13 mouse cellular contexts compared by ENCODE assay signal in the genomic region with DNA sequence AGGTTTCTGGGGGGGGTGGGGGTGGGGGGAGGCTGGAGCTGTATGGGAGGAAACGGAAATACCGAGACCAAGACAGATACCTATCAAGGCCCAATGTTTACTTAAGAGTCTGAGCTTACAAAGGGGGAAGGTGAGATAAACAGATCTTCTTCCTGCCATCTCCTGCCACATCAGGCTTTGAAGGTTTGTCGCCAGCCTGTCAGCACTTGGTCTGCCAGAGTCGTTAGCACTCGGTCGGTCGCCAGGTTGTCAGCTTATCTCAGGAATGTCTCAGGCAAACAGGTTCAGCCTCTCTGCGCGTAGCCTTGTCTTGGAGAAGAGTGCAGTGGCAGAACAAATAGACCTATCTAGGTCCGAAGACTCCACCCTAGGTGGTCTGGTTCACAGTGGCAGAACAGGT. TPM values are rescaled to one million over a fixed set of nuclear protein-coding genes. Genes with fewer than 3 reads are reported as not detected.
A peak's percentile ranks its signal among the peaks of the same experiment; 100 is the strongest.
DNase-seq lines count a peak whose midpoint lies in the region; ATAC-seq and TF ChIP-seq lines count a peak whose summit lies in the region.
"Had no signal": no experiment of that assay in that cellular context is flagged by ENCODE, and none has a peak within 500 bp of the region (broad histone marks: within the 10 kb centered on the region; RNA-seq: fewer than 3 reads in every experiment).

No protein-coding gene starts in this region.

- peak overlapping the region; percentile 44; the same call in 1 of the 2 replicates for H3K9ac ChIP-seq in heart, embryonic 13.5 days
- H3K9ac ChIP-seq in ES-Bruce4 (ENCODE audit: low read depth, poor library complexity, severe bottlenecking), result no peak overlapping the region
- no peak overlapping the region for H3K9ac ChIP-seq in intestine, postnatal 0 days (ENCODE audit: low read depth, low read length)
- H3K9ac ChIP-seq in forebrain, embryonic 14.5 days (ENCODE audit: low read length), result no peak overlapping the region
- no peak overlapping the region for H3K9ac ChIP-seq in midbrain, embryonic 14.5 days (replicated peaks; ENCODE audit: low read length)
- H3K9ac ChIP-seq in forebrain, postnatal 0 days, result no peak overlapping the region
- H3K9ac ChIP-seq: midbrain, embryonic 13.5 days had no signal

- peak overlapping the region; percentile 14; the same call in 1 of the 2 replicates for H3K4me3 ChIP-seq in heart, embryonic 13.5 days
- H3K4me3 ChIP-seq in ES-Bruce4 (ENCODE audit: low read depth, low read length), result peak overlapping the region; percentile 32
- 0 out of 2 replicates have a peak overlapping the region, but pooled peaks have one; percentile 1 for H3K4me3 ChIP-seq in intestine, postnatal 0 days (ENCODE audit: low read depth, low read length)
- no peak overlapping the region for H3K4me3 ChIP-seq in macrophage (ENCODE audit: inconsistent target)
- H3K4me3 ChIP-seq in forebrain, embryonic 14.5 days (ENCODE audit: low read depth, low read length), result no peak overlapping the region
- no peak overlapping the region for H3K4me3 ChIP-seq in midbrain, embryonic 14.5 days (replicated peaks; ENCODE audit: low read depth, low read length)
- H3K4me3 ChIP-seq in forebrain, postnatal 0 days (ENCODE audit: low read depth, low read length), result no peak overlapping the region
- H3K4me3 ChIP-seq: midbrain, embryonic 13.5 days had no signal

- peaks cover 38% of the 10 kb centered on the region for H3K79me2 ChIP-seq in macrophage (ENCODE audit: inconsistent target)

- 4% methylated on average over 10 of the region's 10 CpGs for WGBS in heart, embryonic 13.5 days
- WGBS in intestine, postnatal 0 days, result 16% methylated on average over 10 of the region's 10 CpGs
- WGBS in macrophage (ENCODE audit: missing documents), result 53% methylated on average over 10 of the region's 10 CpGs
- WGBS in forebrain, embryonic 14.5 days, result 54% methylated on average over 10 of the region's 10 CpGs
- 71% methylated on average over 10 of the region's 10 CpGs for WGBS in midbrain, embryonic 14.5 days
- WGBS in forebrain, postnatal 0 days, result 58% methylated on average over 10 of the region's 10 CpGs

- peaks cover 21% of the 10 kb centered on the region for H3K27me3 ChIP-seq in heart, embryonic 13.5 days (replicated peaks)
- peaks cover 1% of the 10 kb centered on the region; the same call in 1 of the 2 replicates for H3K27me3 ChIP-seq in ES-Bruce4 (ENCODE audit: control insufficient read depth, insufficient read depth, low read length, poor library complexity, severe bottlenecking)
- H3K27me3 ChIP-seq in intestine, postnatal 0 days (replicated peaks; ENCODE audit: control insufficient read depth, insufficient read depth, low read length), result peaks cover 8% of the 10 kb centered on the region
- H3K27me3 ChIP-seq in forebrain, embryonic 14.5 days (replicated peaks; ENCODE audit: control insufficient read depth, insufficient read depth, low read length), result peaks cover 12% of the 10 kb centered on the region
- H3K27me3 ChIP-seq in midbrain, embryonic 14.5 days (ENCODE audit: control insufficient read depth, insufficient read depth, low read length), result peaks cover 16% of the 10 kb centered on the region
- peaks cover 7% of the 10 kb centered on the region for H3K27me3 ChIP-seq in forebrain, postnatal 0 days (ENCODE audit: insufficient read depth, low read length)

- peaks cover 16% of the 10 kb centered on the region for H3K4me1 ChIP-seq in heart, embryonic 13.5 days
- peaks cover 4% of the 10 kb centered on the region for H3K4me1 ChIP-seq in ES-Bruce4 (ENCODE audit: control insufficient read depth, insufficient read depth, low read length)
- peaks cover 2% of the 10 kb centered on the region; the same call in 1 of the 2 replicates for H3K4me1 ChIP-seq in intestine, postnatal 0 days (replicated peaks; ENCODE audit: control insufficient read depth, insufficient read depth, low read length)
- 0 out of 2 replicates have a peak, but pooled peaks cover 3% of the 10 kb centered on the region for H3K4me1 ChIP-seq in forebrain, embryonic 14.5 days (ENCODE audit: control insufficient read depth, insufficient read depth, low read length)
- peaks cover 4% of the 10 kb centered on the region; the same call in 1 of the 2 replicates for H3K4me1 ChIP-seq in midbrain, embryonic 14.5 days (ENCODE audit: control insufficient read depth, insufficient read depth, low read length)
- H3K4me1 ChIP-seq in forebrain, postnatal 0 days (ENCODE audit: insufficient read depth), result no peaks in the 10 kb centered on the region

- DNase-seq in heart, adult 9 months (ENCODE audit: low spot score in 2 of 2), result no peak
- DNase-seq in forebrain, embryonic 14.5 days (ENCODE audit: low spot score), result no peak
- DNase-seq in midbrain, embryonic 14.5 days, result no peak
- DNase-seq in forebrain, postnatal 0 days, result no peak
- DNase-seq: cerebellum, adult 11-12 months; gastrocnemius, postnatal 10 days; kidney, adult 2 months had no signal

- no peak for ATAC-seq in heart, embryonic 13.5 days (ENCODE audit: extremely low read depth, insufficient number of reproducible peaks, low FRiP score, low TSS enrichment)
- no peak for ATAC-seq in intestine, postnatal 0 days
- no peak for ATAC-seq in forebrain, embryonic 14.5 days
- no peak for ATAC-seq in midbrain, embryonic 14.5 days (ENCODE audit: low FRiP score, low TSS enrichment)
- ATAC-seq in forebrain, postnatal 0 days, result no peak
- ATAC-seq: midbrain, embryonic 13.5 days had no signal

- no peaks in the 10 kb centered on the region for H3K36me3 ChIP-seq in heart, embryonic 13.5 days
- no peaks in the 10 kb centered on the region for H3K36me3 ChIP-seq in ES-Bruce4 (ENCODE audit: control insufficient read depth, insufficient read depth, low read length, poor library complexity, severe bottlenecking)
- H3K36me3 ChIP-seq in intestine, postnatal 0 days (ENCODE audit: control insufficient read depth, insufficient read depth), result no peaks in the 10 kb centered on the region; the same call in 1 of the 2 replicates
- peaks cover 13% of the 10 kb centered on the region; the same call in 1 of the 2 replicates for H3K36me3 ChIP-seq in macrophage (ENCODE audit: inconsistent target)
- no peaks in the 10 kb centered on the region for H3K36me3 ChIP-seq in forebrain, embryonic 14.5 days (ENCODE audit: control insufficient read depth, insufficient read depth, low read length)
- H3K36me3 ChIP-seq in midbrain, embryonic 14.5 days (ENCODE audit: control insufficient read depth, insufficient read depth, low read length), result no peaks in the 10 kb centered on the region
- H3K36me3 ChIP-seq in forebrain, postnatal 0 days (ENCODE audit: insufficient read depth), result no peaks in the 10 kb centered on the region
- H3K36me3 ChIP-seq: midbrain, embryonic 13.5 days had no signal

- H3K9me3 ChIP-seq in heart, embryonic 13.5 days, result no peaks in the 10 kb centered on the region
- H3K9me3 ChIP-seq in ES-Bruce4 (replicated peaks; ENCODE audit: control insufficient read depth, insufficient read depth, low read length, poor library complexity, severe bottlenecking), result no peaks in the 10 kb centered on the region; the same call in 1 of the 2 replicates
- H3K9me3 ChIP-seq in intestine, postnatal 0 days (ENCODE audit: control insufficient read depth), result no peaks in the 10 kb centered on the region
- no peaks in the 10 kb centered on the region for H3K9me3 ChIP-seq in forebrain, embryonic 14.5 days (replicated peaks; ENCODE audit: control insufficient read depth, low read length)
- H3K9me3 ChIP-seq in midbrain, embryonic 14.5 days (ENCODE audit: control insufficient read depth, low read length), result no peaks in the 10 kb centered on the region
- H3K9me3 ChIP-seq in forebrain, postnatal 0 days (ENCODE audit: low read length), result no peaks in the 10 kb centered on the region

- 0 out of 2 replicates have a peak, but pooled peaks have one; percentile 14 for TF ChIP-seq EP300 in ES-Bruce4 (IDR thresholded peaks at IDR 0.05; ENCODE audit: insufficient read depth, low read depth, low read length)

- no peak for TF ChIP-seq POLR2A in ES-Bruce4 (IDR thresholded peaks at IDR 0.05; ENCODE audit: insufficient read depth, low read length)

- peak overlapping the region; percentile 43 for H3K4me2 ChIP-seq in heart, embryonic 13.5 days
- H3K4me2 ChIP-seq in intestine, postnatal 0 days (replicated peaks; ENCODE audit: low read depth), result peak overlapping the region; percentile 35
- no peak overlapping the region for H3K4me2 ChIP-seq in forebrain, embryonic 14.5 days (ENCODE audit: low read length)
- H3K4me2 ChIP-seq in midbrain, embryonic 14.5 days (ENCODE audit: low read length), result no peak overlapping the region
- no peak overlapping the region for H3K4me2 ChIP-seq in forebrain, postnatal 0 days (ENCODE audit: low read depth)
- H3K4me2 ChIP-seq: midbrain, embryonic 13.5 days had no signal

- no peak for TF ChIP-seq CTCF in ES-Bruce4 (IDR thresholded peaks at IDR 0.05; ENCODE audit: low read depth, low read length)
- TF ChIP-seq CTCF in intestine, postnatal 0 days (IDR thresholded peaks at IDR 0.05; ENCODE audit: low read depth), result no peak
- no peak for TF ChIP-seq CTCF in forebrain, postnatal 0 days (IDR thresholded peaks at IDR 0.05; ENCODE audit: low read depth)

- no peak overlapping the region for H3K27ac ChIP-seq in heart, embryonic 13.5 days (replicated peaks)
- H3K27ac ChIP-seq in ES-Bruce4 (ENCODE audit: insufficient read depth, low read length) (no peak overlapping the region), macrophage (peak overlapping the region; percentile 97)
- H3K27ac ChIP-seq in intestine, postnatal 0 days (ENCODE audit: low read depth, low read length), result no peak overlapping the region
- H3K27ac ChIP-seq in forebrain, embryonic 14.5 days (ENCODE audit: low read depth, low read length), result no peak overlapping the region
- no peak overlapping the region for H3K27ac ChIP-seq in midbrain, embryonic 14.5 days (replicated peaks; ENCODE audit: low read depth, low read length)
- H3K27ac ChIP-seq in forebrain, postnatal 0 days (ENCODE audit: low read depth, low read length), result no peak overlapping the region
- H3K27ac ChIP-seq: midbrain, embryonic 13.5 days had no signal

RNA-seq across cellular contexts. Expression of a gene that starts 4.3 kb away (rescaled TPM):
- 6.9 and 9.1 TPM in 2 replicates for polyA plus RNA-seq in heart, embryonic 13.5 days (2015; fragmentation: Nextera tagmentation; extraction: Ambion mirVana)
- polyA plus RNA-seq in ES-Bruce4 (2011; ENCODE audit: insufficient read depth, insufficient read length, low read depth, missing spikeins) (0.78 and 0.87 TPM in 2 replicates), macrophage (2018) (921 to 1,206 TPM (median 1,155 TPM) in 3 replicates)
- polyA plus RNA-seq in intestine, postnatal 0 days (2015; fragmentation: Nextera tagmentation; extraction: Ambion mirVana), result 13.9 and 15.8 TPM in 2 replicates
- 100 to 1,000 TPM in 2 of 26 experiments, 10 to 100 TPM in 24; 11.2 to 126 (median 31.3) TPM for total RNA-seq in macrophage (2018; cell fraction: chromatin; rRNA removed)
- total RNA-seq in macrophage (2018; cell fraction: cytosol; rRNA removed), result 1,000 to 10,000 TPM in 1 of 26 experiments, 100 to 1,000 TPM in 25; 241 to 1,033 (median 488) TPM
- 100 to 1,000 TPM in 22 of 26 experiments, 10 to 100 TPM in 4; 68.5 to 379 (median 158) TPM for total RNA-seq in macrophage (2018; cell fraction: nucleus; rRNA removed)
- polyA plus RNA-seq in forebrain, embryonic 14.5 days (2014; fragmentation: Nextera tagmentation; extraction: Ambion mirVana), result 8.3 and 11.5 TPM in 2 replicates
- 2.5 and 8.3 TPM in 2 replicates for polyA plus RNA-seq in midbrain, embryonic 14.5 days (2014; fragmentation: Nextera tagmentation; extraction: Ambion mirVana)
- total RNA-seq in forebrain, postnatal 0 days (2014; rRNA removed), result 13.5 and 14.9 TPM in 2 replicates
- 13.9 and 14.6 TPM in 2 replicates for polyA plus RNA-seq in forebrain, postnatal 0 days (2015; fragmentation: Nextera tagmentation; extraction: Ambion mirVana)

RNA-seq across cellular contexts. Expression of a gene that starts 41.7 kb away (rescaled TPM):
- polyA plus RNA-seq in heart, embryonic 13.5 days (2015; fragmentation: Nextera tagmentation; extraction: Ambion mirVana), result 0.37 and 0.85 TPM in 2 replicates
- polyA plus RNA-seq in ES-Bruce4 (2011; ENCODE audit: insufficient read depth, insufficient read length, low read depth, missing spikeins), result not detected in 2 replicates
- polyA plus RNA-seq in intestine, postnatal 0 days (2015; fragmentation: Nextera tagmentation; extraction: Ambion mirVana), result 2.7 and 3.7 TPM in 2 replicates
- 10 to 100 TPM in 18 of 26 experiments, 1 to 10 TPM in 8; 2.8 to 51.5 (median 15.7) TPM for total RNA-seq in macrophage (2018; cell fraction: chromatin; rRNA removed)
- 100 to 1,000 TPM; 164 to 540 (median 249) TPM for total RNA-seq in macrophage (2018; cell fraction: cytosol; rRNA removed)
- total RNA-seq in macrophage (2018; cell fraction: nucleus; rRNA removed), result 100 to 1,000 TPM in 12 of 26 experiments, 10 to 100 TPM in 14; 45.3 to 292 (median 97.1) TPM
- 192 to 337 TPM (median 269 TPM) in 3 replicates for polyA plus RNA-seq in macrophage (2018)
- polyA plus RNA-seq in forebrain, embryonic 14.5 days (2014; fragmentation: Nextera tagmentation; extraction: Ambion mirVana), result 0.41 and 0.50 TPM in 2 replicates
- polyA plus RNA-seq in midbrain, embryonic 14.5 days (2014; fragmentation: Nextera tagmentation; extraction: Ambion mirVana), result 1.5 TPM in 1 of 2 replicates, not detected in the other
- total RNA-seq in forebrain, postnatal 0 days (2014; rRNA removed), result 0.76 TPM in 1 of 2 replicates, not detected in the other
- polyA plus RNA-seq in forebrain, postnatal 0 days (2015; fragmentation: Nextera tagmentation; extraction: Ambion mirVana), result 0.44 and 0.67 TPM in 2 replicates
- total RNA-seq: left cerebral cortex, postnatal 10 days had no signal
- polyA plus RNA-seq: midbrain, embryonic 13.5 days had no signal

RNA-seq across cellular contexts. Expression of a gene that starts 53.3 kb away (rescaled TPM):
- polyA plus RNA-seq in heart, embryonic 13.5 days (2015; fragmentation: Nextera tagmentation; extraction: Ambion mirVana), result 2.8 TPM in 2 replicates
- polyA plus RNA-seq in ES-Bruce4 (2011; ENCODE audit: insufficient read depth, insufficient read length, low read depth, missing spikeins) (6.4 and 7.5 TPM in 2 replicates), macrophage (2018) (4.2 to 31.6 TPM (median 7.6 TPM) in 3 replicates)
- polyA plus RNA-seq in intestine, postnatal 0 days (2015; fragmentation: Nextera tagmentation; extraction: Ambion mirVana), result 1.9 and 2.9 TPM in 2 replicates
- 1 to 10 TPM in 7 of 26 experiments, not detected in 19; 1.0 to 4.4 (median 2.4) TPM for total RNA-seq in macrophage (2018; cell fraction: chromatin; rRNA removed)
- total RNA-seq in macrophage (2018; cell fraction: cytosol; rRNA removed), result 10 to 100 TPM in 2 of 26 experiments, 1 to 10 TPM in 24; 5.7 to 13.1 (median 7.1) TPM
- total RNA-seq in macrophage (2018; cell fraction: nucleus; rRNA removed), result 1 to 10 TPM in 17 of 26 experiments, under 1 TPM in 3, not detected in 6; 0.63 to 4.1 (median 1.8) TPM
- polyA plus RNA-seq in forebrain, embryonic 14.5 days (2014; fragmentation: Nextera tagmentation; extraction: Ambion mirVana), result 7.2 and 8.8 TPM in 2 replicates
- 2.7 and 4.2 TPM in 2 replicates for polyA plus RNA-seq in midbrain, embryonic 14.5 days (2014; fragmentation: Nextera tagmentation; extraction: Ambion mirVana)
- total RNA-seq in forebrain, postnatal 0 days (2014; rRNA removed), result 1.7 and 2.4 TPM in 2 replicates
- 11.7 and 13.7 TPM in 2 replicates for polyA plus RNA-seq in forebrain, postnatal 0 days (2015; fragmentation: Nextera tagmentation; extraction: Ambion mirVana)

Comparison
In these comparisons a context has a peak if more than half of its experiments do, and no peak if none do; other contexts are left out.
1. H3K4me2 ChIP-seq: peak in heart, embryonic 13.5 days (single experiment) and intestine, postnatal 0 days (single experiment); none in forebrain, embryonic 14.5 days (single experiment), midbrain, embryonic 14.5 days (single experiment) and forebrain, postnatal 0 days (single experiment).
2. H3K4me3 ChIP-seq: peak in heart, embryonic 13.5 days (single experiment), ES-Bruce4 (single experiment) and intestine, postnatal 0 days (single experiment); none in macrophage (single experiment), forebrain, embryonic 14.5 days (single experiment), midbrain, embryonic 14.5 days (single experiment) and forebrain, postnatal 0 days (single experiment).
3. RNA of a gene that starts 4.3 kb away (polyA plus RNA-seq): 921 to 1,206 TPM in macrophage; 13.9 to 15.8 TPM in intestine, postnatal 0 days, 13.9 to 14.6 TPM in forebrain, postnatal 0 days, 6.9 to 9.1 TPM in heart, embryonic 13.5 days, 8.3 to 11.5 TPM in forebrain, embryonic 14.5 days, 2.5 to 8.3 TPM in midbrain, embryonic 14.5 days and 0.78 to 0.87 TPM in ES-Bruce4; every median in the first group is over 10 times any median in the second.
4. RNA of a gene that starts 41.7 kb away (polyA plus RNA-seq): 192 to 337 TPM in macrophage; 2.7 to 3.7 TPM in intestine, postnatal 0 days, 1.5 TPM in midbrain, embryonic 14.5 days, 0.41 to 0.50 TPM in forebrain, embryonic 14.5 days, 0.44 to 0.67 TPM in forebrain, postnatal 0 days, 0.37 to 0.85 TPM in heart, embryonic 13.5 days and not detected in ES-Bruce4; every median in the first group is over 10 times any median in the second.